Mouse (Mus musculus): ENCODE data around the gene Tigd4. TPM values are rescaled to one million over a fixed set of nuclear protein-coding genes. Genes with fewer than 3 reads are reported as not detected.

Tigd4 gene
- polyA plus RNA-seq, 1 experiment from 2014 or later = 0.12 TPM

DNA sequence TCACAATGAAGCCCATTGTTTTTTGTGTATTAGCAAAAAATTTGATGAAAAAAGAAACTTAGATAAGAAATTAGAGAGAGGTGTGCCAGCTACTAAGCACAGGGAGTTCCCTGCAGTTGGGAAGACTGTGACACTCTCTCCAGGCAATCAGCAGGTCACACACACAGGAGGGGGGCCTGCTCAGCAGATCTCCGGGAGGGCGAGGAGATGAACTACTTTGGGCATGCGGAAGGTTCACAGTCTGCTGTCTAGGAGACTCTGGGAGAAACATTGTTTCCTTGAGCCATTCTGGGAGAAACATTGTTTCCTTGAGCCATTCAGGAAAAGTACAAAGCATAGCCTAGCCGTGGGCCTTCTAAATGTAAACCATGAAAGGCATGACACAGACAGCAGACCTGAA, 49.6 kb downstream of the Tigd4 start:
- no peak for ATAC-seq (ENCODE audit: insufficient number of reproducible peaks, insufficient read depth, low FRiP score, low TSS enrichment)
- Histone ChIP-seq H3K9me3 (no peaks in the 10 kb centered on the region), H3K27me3 (no peaks in the 10 kb centered on the region), H3K4me1 (no peaks in the 10 kb centered on the region), H3K4me3 (no peak overlapping the region), H3K27ac (no peak overlapping the region), H3K36me3 (no peaks in the 10 kb centered on the region), H3K9ac (no peak overlapping the region), H3K4me2 (replicated peaks) (no peak overlapping the region)
- WGBS = 71% methylated on average over 4 of the region's 4 CpGs

DNA sequence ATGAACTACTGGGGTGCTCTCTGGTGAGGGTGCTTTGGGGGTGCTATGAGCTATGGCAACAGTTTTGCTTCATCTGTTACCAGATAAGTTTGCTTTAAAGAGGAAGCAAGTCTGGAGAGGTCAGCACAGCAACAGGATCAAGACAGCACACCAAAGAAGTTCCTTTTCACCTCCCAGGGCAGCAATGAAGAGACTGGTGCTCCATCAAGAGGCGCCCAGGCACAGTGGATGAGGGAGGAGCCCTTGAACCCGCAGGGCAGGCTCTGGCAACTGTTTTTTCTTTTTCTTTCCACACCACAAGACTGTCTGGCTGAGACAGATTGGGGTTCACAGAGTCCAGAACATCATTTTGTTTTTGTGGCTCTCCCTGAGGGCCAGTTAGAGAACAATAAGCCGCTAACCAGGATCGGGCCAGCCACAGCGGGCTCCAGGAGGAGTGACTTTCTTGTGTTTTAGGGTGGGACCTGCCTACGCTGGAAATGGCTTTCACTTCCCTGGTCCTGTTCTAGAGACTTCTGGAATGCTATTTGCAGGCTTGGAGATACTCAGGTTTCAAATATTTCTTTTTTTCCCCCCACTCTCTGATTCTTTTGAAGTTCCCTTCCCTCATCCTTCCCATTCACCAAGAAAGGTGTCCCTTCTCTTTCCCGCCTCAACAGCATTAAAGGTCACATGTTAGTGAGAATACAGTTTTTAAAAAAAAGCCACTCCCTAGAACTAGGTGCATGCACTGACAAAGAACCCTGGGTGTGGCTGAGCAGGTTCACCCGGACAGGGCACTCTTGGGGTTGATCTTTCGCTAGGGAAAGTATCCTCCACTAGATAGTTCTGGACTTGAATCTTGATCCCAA, 52.0 kb downstream of the Tigd4 start:
- H3K36me3 ChIP-seq = no peaks in the 10 kb centered on the region
- 76% methylated on average over 9 of the region's 9 CpGs for WGBS

DNA sequence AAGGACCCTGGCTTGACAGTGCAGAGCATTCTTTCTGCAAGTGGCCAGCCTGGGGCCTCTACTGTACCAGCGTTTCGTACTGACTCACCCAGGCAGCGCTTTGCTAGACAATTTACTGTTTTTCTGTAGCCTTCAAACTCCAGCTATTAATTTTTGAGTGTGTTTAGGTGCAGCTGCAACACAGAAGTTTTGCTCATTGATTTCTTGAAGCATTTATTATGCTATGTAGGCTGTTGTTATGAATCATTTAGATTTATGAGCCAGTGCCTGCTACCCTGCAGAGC, 52.6 kb downstream of the Tigd4 start:
- no peaks in the 10 kb centered on the region for H3K4me1 ChIP-seq

More for the DNA sequence above, 52.0 kb downstream of the Tigd4 start:
- Histone ChIP-seq H3K4me3 (no peak overlapping the region), H3K4me2 (replicated peaks) (no peak overlapping the region), H3K4me1 (no peaks in the 10 kb centered on the region), H3K9ac (no peak overlapping the region), H3K9me3 (no peaks in the 10 kb centered on the region), H3K27me3 (no peaks in the 10 kb centered on the region), H3K27ac (no peak overlapping the region)
- no peak for ATAC-seq (ENCODE audit: insufficient number of reproducible peaks, insufficient read depth, low FRiP score, low TSS enrichment)

DNA sequence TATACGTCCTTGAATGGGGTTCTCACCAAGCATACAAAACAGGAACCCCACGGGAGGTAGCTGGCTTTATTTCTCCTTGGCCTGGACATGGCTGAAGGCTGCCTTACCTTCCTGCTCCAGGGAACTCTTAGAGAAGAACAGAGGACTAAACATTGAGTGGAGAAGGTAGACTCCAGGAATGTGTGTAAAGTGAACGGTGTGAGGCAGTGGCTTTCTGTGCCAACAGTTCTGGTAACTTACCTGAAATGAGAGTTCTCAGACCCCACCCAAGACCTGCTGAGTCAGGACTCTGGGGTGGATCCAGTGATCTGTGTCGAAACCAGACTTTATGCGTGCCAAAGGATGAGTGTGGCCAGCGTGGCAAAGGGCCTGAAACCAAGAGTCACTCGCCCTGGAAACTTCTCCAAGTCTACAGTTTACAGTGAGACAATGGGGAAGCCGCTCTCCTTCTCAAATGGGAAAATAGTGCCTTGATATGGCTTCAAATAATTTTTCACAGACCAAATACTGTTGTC, 53.0 kb downstream of the Tigd4 start:
- no peak overlapping the region for H3K4me3 ChIP-seq
- H3K4me1 ChIP-seq = no peaks in the 10 kb centered on the region
- no peak overlapping the region for H3K27ac ChIP-seq
- no peaks in the 10 kb centered on the region for H3K27me3 ChIP-seq
- no peak overlapping the region for H3K9ac ChIP-seq
- no peaks in the 10 kb centered on the region for H3K36me3 ChIP-seq
- WGBS = 82% methylated on average over 8 of the region's 8 CpGs
- ATAC-seq (ENCODE audit: insufficient number of reproducible peaks, insufficient read depth, low FRiP score, low TSS enrichment) = no peak
- no peak overlapping the region for H3K4me2 ChIP-seq (replicated peaks)
- no peaks in the 10 kb centered on the region for H3K9me3 ChIP-seq

More for the DNA sequence above, 52.6 kb downstream of the Tigd4 start:
- H3K4me3 ChIP-seq = no peak overlapping the region
- no peak for ATAC-seq (ENCODE audit: insufficient number of reproducible peaks, insufficient read depth, low FRiP score, low TSS enrichment)
- H3K27me3 ChIP-seq = no peaks in the 10 kb centered on the region
- H3K36me3 ChIP-seq = no peaks in the 10 kb centered on the region
- no peak overlapping the region for H3K27ac ChIP-seq
- 89% methylated on average over 3 of the region's 3 CpGs for WGBS
- no peak overlapping the region for H3K9ac ChIP-seq
- H3K4me2 ChIP-seq (replicated peaks) = no peak overlapping the region
- H3K9me3 ChIP-seq = no peaks in the 10 kb centered on the region

Other genes with a start within 250 kb of the Tigd4 start
- gene Fhdc1, start 113.1 kb upstream of the Tigd4 start, polyA plus RNA-seq (2016; fragmentation: Nextera tagmentation; extraction: Ambion mirVana) = 5.9 and 6.6 TPM in 2 replicates
- 35.8 and 39.6 TPM in 2 replicates for gene Arfip1, start 10.9 kb upstream of the Tigd4 start, polyA plus RNA-seq (2016; fragmentation: Nextera tagmentation; extraction: Ambion mirVana)
- gene Tmem154, start 72.6 kb downstream of the Tigd4 start, polyA plus RNA-seq (2016; fragmentation: Nextera tagmentation; extraction: Ambion mirVana) = 0.99 and 1.3 TPM in 2 replicates
- 13.8 and 14.1 TPM in 2 replicates for gene Fbxw7, start 221.7 kb downstream of the Tigd4 start, polyA plus RNA-seq (2016; fragmentation: Nextera tagmentation; extraction: Ambion mirVana)

Measured in embryonic facial prominence, embryonic 12.5 days (tissue).